Mouse (Mus musculus) bone marrow, adult 2 months (tissue): ENCODE data around the gene Mcpt4. TPM values are rescaled to one million over a fixed set of nuclear protein-coding genes. Genes with fewer than 3 reads are reported as not detected.
A peak's percentile ranks its signal among the peaks of the same experiment; 100 is the strongest.
"Not testable (repeated sequence)": the region's sequence is repeated elsewhere in the genome, so short reads cannot be mapped to it uniquely, and the experiment has no call there.

Experiments
- H3K27ac ChIP-seq: fragments of 200-500 bp; 2 replicates; pipeline ENCODE4 v1.5.1; 2012; ENCODE audit warnings: low read depth, mild to moderate bottlenecking, control low read depth, inconsistent platforms, low read length; ENCODE audit not compliant: control insufficient read depth, poor library complexity, insufficient read depth
- H3K4me1 ChIP-seq: fragments of 200-500 bp; 2 replicates; pipeline ENCODE4 v1.6.1; 2011; ENCODE audit warnings: low read length; ENCODE audit not compliant: control insufficient read depth, insufficient read depth
- H3K4me3 ChIP-seq: fragments of 200-500 bp; replicated peaks from 2 replicates; pipeline ENCODE3; 2011; ENCODE audit warnings: mild to moderate bottlenecking, low read depth, low read length, control low read depth; ENCODE audit not compliant: control insufficient read depth
- CTCF ChIP-seq: fragments of 200-500 bp; IDR thresholded peaks from 2 replicates; pipeline ENCODE4 v1.5.1; 2011; ENCODE audit warnings: low read length, control low read depth; ENCODE audit not compliant: control insufficient read depth, insufficient read depth
- POLR2A ChIP-seq: fragments of 200-500 bp; IDR thresholded peaks from 2 replicates; pipeline ENCODE4 v1.6.1; 2011; ENCODE audit warnings: low read depth, mild to moderate bottlenecking, control low read depth, low read length, borderline replicate concordance; ENCODE audit not compliant: control insufficient read depth
- WGBS: fragments of 180-500 bp; shearing (Covaris S2); methylation state at CpG from one replicate; pipeline ENCODE4 v1.1.7; 2018; 5-methylcytosine and 5-hydroxymethylcytosine counted together
- polyA plus RNA-seq: library from polyadenylated mRNA; stranded (reverse); fragments of >200 nt; gene quantifications from 2 replicates; pipeline ENCODE4 v1.2.4, GENCODE M21; 2011; ENCODE audit warnings: low replicate concordance; ENCODE audit not compliant: missing spikeins, insufficient read depth, insufficient read length

The Mcpt4 gene
- polyA plus RNA-seq = not detected in 2 replicates

GRCm38 (mm10) chr14:56062213-56062612 is at the start of gene Mcpt4:
TSS of gene Mcpt4 (minus strand) at chr14:56062313.
- H3K4me3 ChIP-seq, H3K27ac ChIP-seq, H3K4me1 ChIP-seq: not testable (repeated sequence)
- WGBS = 59% methylated on average over 3 of the region's 3 CpGs

GRCm38 (mm10) chr14:56105447-56106180 is 43.5 kb upstream of the Mcpt4 start:
- Histone ChIP-seq H3K4me3 (no peak overlapping the region), H3K27ac (peak overlapping the region; percentile 55), H3K4me1 (no peaks in the 10 kb centered on the region; the same call in 1 of the 2 replicates)

GRCm38 (mm10) chr14:56105016-56105415 is 42.9 kb upstream of the Mcpt4 start:
- no peaks in the 10 kb centered on the region; the same call in 1 of the 2 replicates for H3K4me1 ChIP-seq
- no peak overlapping the region for H3K27ac ChIP-seq
- no peak overlapping the region for H3K4me3 ChIP-seq
- 25% methylated on average over 5 of the region's 5 CpGs for WGBS
- TF ChIP-seq CTCF = no peak

More at GRCm38 (mm10) chr14:56105447-56106180, 43.5 kb upstream of the Mcpt4 start:
- no peak for TF ChIP-seq CTCF
- no peak for TF ChIP-seq POLR2A
- 33% methylated on average over 13 of the region's 13 CpGs for WGBS

- WGBS = 42% methylated on average over 3 of the region's 3 CpGs
Measured at GRCm38 (mm10) chr14:56103452-56103851, 41.3 kb upstream of the Mcpt4 start.

GRCm38 (mm10) chr14:56102386-56102785 is 40.3 kb upstream of the Mcpt4 start, which contains the start of gene Ctsg:
TSS of gene Ctsg (minus strand) at chr14:56102574.
- peak within 1 kb of the TSS; percentile 40 for H3K4me3 ChIP-seq
- peak within 1 kb of the TSS; percentile 38 for H3K27ac ChIP-seq
- no peak for TF ChIP-seq POLR2A
- no peak for TF ChIP-seq CTCF
- no peaks in the 10 kb centered on the region; the same call in 1 of the 2 replicates for H3K4me1 ChIP-seq
- WGBS = 16% methylated on average over 10 of the region's 10 CpGs

More at GRCm38 (mm10) chr14:56103452-56103851, 41.3 kb upstream of the Mcpt4 start:
- Histone ChIP-seq H3K27ac (no peak overlapping the region), H3K4me1 (no peaks in the 10 kb centered on the region; the same call in 1 of the 2 replicates), H3K4me3 (no peak overlapping the region)
- TF ChIP-seq CTCF (no peak), POLR2A (no peak)

GRCm38 (mm10) chr14:56098940-56099339 is 36.8 kb upstream of the Mcpt4 start:
- WGBS = 66% methylated on average over 4 of the region's 4 CpGs
- no peaks in the 10 kb centered on the region for H3K4me1 ChIP-seq

GRCm38 (mm10) chr14:56097597-56097996 is 35.5 kb upstream of the Mcpt4 start:
- Histone ChIP-seq H3K27ac (no peak overlapping the region), H3K4me1 (no peaks in the 10 kb centered on the region), H3K4me3 (no peak overlapping the region)
- 63% methylated on average over 1 of the region's 1 CpGs for WGBS
- TF ChIP-seq CTCF (no peak), POLR2A (no peak)

More at GRCm38 (mm10) chr14:56098940-56099339, 36.8 kb upstream of the Mcpt4 start:
- Histone ChIP-seq H3K4me3 (no peak overlapping the region), H3K27ac (no peak overlapping the region)
- peak; percentile 56 for TF ChIP-seq CTCF
- no peak for TF ChIP-seq POLR2A

- WGBS = 30% methylated on average over 2 of the region's 2 CpGs
- H3K4me1 ChIP-seq = no peaks in the 10 kb centered on the region
- H3K27ac ChIP-seq = no peak overlapping the region
- TF ChIP-seq CTCF = no peak
- TF ChIP-seq POLR2A = no peak
- no peak overlapping the region for H3K4me3 ChIP-seq
Measured at GRCm38 (mm10) chr14:56093353-56093752, 31.2 kb upstream of the Mcpt4 start.
